Mouse (Mus musculus) stomach, postnatal 0 days (tissue): ENCODE results near the gene Hivep1.

Source experiments
- CTCF ChIP-seq: IDR thresholded peaks from 2 replicates; pipeline ENCODE4 v1.5.1; 2016; ENCODE audit warnings: antibody characterized with exemption, low read depth, mild to moderate bottlenecking, moderate library complexity
- EP300 ChIP-seq: optimal IDR thresholded peaks from 2 replicates; pipeline ENCODE3; 2016; ENCODE audit warnings: antibody characterized with exemption

GRCm38 (mm10) chr13:42099523-42099922, 47.7 kb downstream of the Hivep1 start:
- TF ChIP-seq CTCF (no peak), EP300 (no peak)
